Mouse (Mus musculus): ENCODE measurements at regions not wholly inside any gene's neighbourhood (a gene's known extent, or its start where the extent isn't known, plus 50 kb on each side); places are given as distances from the start of the nearest gene placed in this dataset.

DNA sequence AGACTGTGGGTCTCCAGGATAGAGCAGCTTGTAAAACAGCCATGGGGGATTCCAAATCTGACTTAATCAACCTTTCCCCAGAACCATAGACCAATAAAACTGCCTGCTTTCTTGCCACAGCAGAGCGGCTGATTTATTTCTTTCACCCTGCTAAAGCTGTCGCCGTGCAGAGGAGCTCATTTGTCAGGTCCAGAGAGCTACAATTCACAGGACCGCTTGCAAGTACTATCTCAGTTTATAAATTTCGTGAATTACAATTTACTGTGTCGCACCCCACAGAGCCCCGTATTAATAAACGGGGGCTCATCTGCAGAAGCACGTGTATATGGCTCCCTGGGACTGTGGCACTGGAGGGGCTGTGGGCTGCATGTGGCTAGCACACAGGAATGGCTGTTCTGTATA, 185.4 kb upstream of the Bmper start:
- 80% methylated on average over 9 of the region's 9 CpGs for WGBS
- H3K27me3 ChIP-seq (ENCODE audit: control insufficient read depth, insufficient read depth, low read length) = no peaks in the 10 kb centered on the region

DNA sequence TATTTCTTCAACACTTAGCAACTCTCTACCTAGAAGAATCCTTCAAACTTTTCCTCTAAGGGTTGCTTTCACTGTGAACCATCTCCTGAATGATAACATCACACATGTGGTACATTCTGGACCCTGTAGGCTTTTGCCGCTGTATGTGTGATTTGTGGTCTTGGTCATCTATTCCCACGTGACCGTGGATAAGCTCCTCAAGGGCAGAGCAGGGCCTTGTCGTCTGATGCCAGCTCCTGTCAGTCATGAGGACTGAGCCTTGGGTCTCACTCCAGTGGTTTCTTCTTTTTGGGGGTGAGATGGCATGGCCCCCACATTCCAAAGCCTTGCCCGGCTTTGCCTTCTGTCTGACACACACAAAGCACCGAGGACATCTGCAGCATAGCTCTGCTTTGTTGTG, 183.3 kb upstream of the Bmper start:
- H3K4me3 ChIP-seq (replicated peaks; ENCODE audit: insufficient read depth, low read depth, low read length) = no peak overlapping the region
- no peaks in the 10 kb centered on the region for H3K27me3 ChIP-seq (ENCODE audit: control insufficient read depth, insufficient read depth, low read length)
- H3K27ac ChIP-seq (ENCODE audit: insufficient read depth, low read length) = no peak overlapping the region
- DNase-seq = no peak
- H3K4me1 ChIP-seq (ENCODE audit: control insufficient read depth, insufficient read depth, low read length) = no peaks in the 10 kb centered on the region; the same call in 1 of the 2 replicates
- TF ChIP-seq CTCF (IDR thresholded peaks at IDR 0.05; ENCODE audit: borderline replicate concordance, insufficient read depth, low read depth, low read length) = no peak
- WGBS = 89% methylated on average over 6 of the region's 6 CpGs

More for the DNA sequence above, 185.4 kb upstream of the Bmper start:
- TF ChIP-seq POLR2A (IDR thresholded peaks at IDR 0.05; ENCODE audit: borderline replicate concordance, insufficient read depth, low read length) (no peak), CTCF (IDR thresholded peaks at IDR 0.05; ENCODE audit: borderline replicate concordance, insufficient read depth, low read depth, low read length) (no peak)
- Histone ChIP-seq H3K4me3 (replicated peaks; ENCODE audit: insufficient read depth, low read depth, low read length) (no peak overlapping the region), H3K27ac (ENCODE audit: insufficient read depth, low read length) (no peak overlapping the region), H3K4me1 (ENCODE audit: control insufficient read depth, insufficient read depth, low read length) (no peaks in the 10 kb centered on the region; the same call in 1 of the 2 replicates)
- no peak for DNase-seq

DNA sequence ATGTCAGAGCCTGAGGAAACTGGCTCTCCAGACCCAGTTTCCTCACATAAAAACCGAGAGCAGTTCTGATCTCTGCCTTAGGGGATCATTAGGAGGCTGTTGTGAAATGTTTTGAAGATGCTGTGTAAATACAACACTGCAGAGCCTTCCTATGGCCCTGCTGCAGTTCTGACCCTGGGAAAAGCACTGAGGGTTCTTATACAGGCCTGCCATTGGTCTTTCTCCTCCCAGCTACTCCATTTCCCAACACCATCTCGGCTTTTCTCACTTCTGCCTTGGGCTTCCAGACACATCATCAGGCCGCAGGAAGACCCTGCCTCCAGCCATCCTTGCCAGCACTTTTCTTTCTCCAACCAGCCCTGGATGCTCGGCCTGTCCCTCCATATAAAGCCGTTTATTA, 181.9 kb upstream of the Bmper start:
- Histone ChIP-seq H3K4me1 (ENCODE audit: control insufficient read depth, insufficient read depth, low read length) (0 out of 2 replicates have a peak, but pooled peaks cover 2% of the 10 kb centered on the region), H3K27me3 (ENCODE audit: control insufficient read depth, insufficient read depth, low read length) (no peaks in the 10 kb centered on the region), H3K4me3 (replicated peaks; ENCODE audit: insufficient read depth, low read depth, low read length) (no peak overlapping the region), H3K27ac (ENCODE audit: insufficient read depth, low read length) (no peak overlapping the region)
- no peak for DNase-seq
- no peak for TF ChIP-seq POLR2A (IDR thresholded peaks at IDR 0.05; ENCODE audit: borderline replicate concordance, insufficient read depth, low read length)
- 87% methylated on average over 5 of the region's 5 CpGs for WGBS

DNA sequence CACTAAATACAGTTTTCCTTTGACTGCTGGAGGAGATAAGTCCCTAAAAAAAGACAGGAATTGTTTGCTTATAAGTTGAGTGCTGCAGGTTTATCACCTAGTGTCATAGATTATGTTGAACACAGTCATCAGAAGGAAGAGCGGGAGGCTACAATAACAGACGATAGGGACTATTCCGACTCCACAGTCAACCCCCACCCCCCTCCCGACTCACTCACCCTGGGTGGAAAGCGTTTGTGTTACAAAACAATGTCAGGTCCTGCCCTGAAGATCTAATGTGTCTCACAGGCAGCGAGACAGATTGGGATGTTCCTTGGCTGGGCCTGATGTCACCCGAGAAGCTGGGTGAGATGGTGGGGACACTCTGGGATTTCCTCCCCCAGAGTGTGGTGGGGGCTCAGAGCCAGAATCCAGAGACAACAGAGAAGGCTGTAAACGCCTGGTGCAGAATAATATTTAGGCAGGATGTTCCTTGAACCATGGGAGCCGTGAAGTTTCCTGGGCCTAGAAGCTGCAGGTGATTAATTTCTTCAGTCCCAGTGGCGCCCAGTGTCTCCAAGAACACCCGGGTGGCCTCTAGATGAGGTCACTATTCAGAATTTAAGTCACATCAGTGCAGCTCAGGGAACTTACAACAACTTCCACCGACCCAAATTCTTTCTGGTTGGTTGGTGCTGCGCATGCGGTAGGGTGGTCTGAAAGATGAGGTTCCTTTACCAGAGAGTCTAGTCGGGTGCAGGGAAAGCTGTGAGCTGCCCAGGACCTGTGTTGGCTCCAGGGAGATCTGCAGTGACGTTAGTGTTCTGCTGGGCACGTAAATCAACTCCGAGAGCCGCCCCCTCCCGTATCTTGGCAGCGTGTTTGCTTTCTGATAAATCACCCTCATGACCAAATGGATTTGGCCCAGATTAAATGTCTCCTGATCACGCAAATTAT, 181.1 kb upstream of the Bmper start:
- H3K4me3 ChIP-seq (replicated peaks; ENCODE audit: insufficient read depth, low read depth, low read length) = no peak overlapping the region
- 72% methylated on average over 22 of the region's 22 CpGs for WGBS
- H3K4me1 ChIP-seq (ENCODE audit: control insufficient read depth, insufficient read depth, low read length) = 0 out of 2 replicates have a peak, but pooled peaks cover 2% of the 10 kb centered on the region
- H3K27ac ChIP-seq (ENCODE audit: insufficient read depth, low read length) = no peak overlapping the region
- TF ChIP-seq POLR2A (IDR thresholded peaks at IDR 0.05; ENCODE audit: borderline replicate concordance, insufficient read depth, low read length) (no peak), CTCF (IDR thresholded peaks at IDR 0.05; ENCODE audit: borderline replicate concordance, insufficient read depth, low read depth, low read length) (no peak)
- DNase-seq = no peak
- no peaks in the 10 kb centered on the region for H3K27me3 ChIP-seq (ENCODE audit: control insufficient read depth, insufficient read depth, low read length)

DNA sequence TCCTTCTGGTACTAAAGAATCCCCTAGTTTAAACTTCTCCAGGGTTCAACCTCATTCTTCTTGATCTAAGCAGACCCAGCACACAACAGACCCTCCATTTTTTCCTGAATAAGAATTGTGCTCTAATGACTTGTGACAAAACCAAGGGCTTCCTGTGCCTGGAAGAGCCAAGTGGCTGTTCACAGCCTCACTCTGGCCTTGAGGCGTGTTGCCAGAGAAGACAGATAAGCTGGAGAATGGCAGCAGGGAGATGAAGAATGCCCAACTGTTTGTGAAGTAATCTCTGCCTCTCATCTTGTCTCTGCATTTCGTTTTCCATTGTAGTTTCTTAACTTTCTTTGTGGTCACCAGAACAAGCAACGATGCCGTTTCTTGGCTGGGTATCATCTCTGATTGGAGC, 179.9 kb upstream of the Bmper start:
- DNase-seq = no peak
- TF ChIP-seq POLR2A (IDR thresholded peaks at IDR 0.05; ENCODE audit: borderline replicate concordance, insufficient read depth, low read length) (no peak), CTCF (IDR thresholded peaks at IDR 0.05; ENCODE audit: borderline replicate concordance, insufficient read depth, low read depth, low read length) (no peak)
- H3K4me3 ChIP-seq (replicated peaks; ENCODE audit: insufficient read depth, low read depth, low read length) = no peak overlapping the region
- no peaks in the 10 kb centered on the region for H3K27me3 ChIP-seq (ENCODE audit: control insufficient read depth, insufficient read depth, low read length)
- WGBS = 82% methylated on average over 4 of the region's 4 CpGs
- H3K27ac ChIP-seq (ENCODE audit: insufficient read depth, low read length) = no peak overlapping the region
- H3K4me1 ChIP-seq (ENCODE audit: control insufficient read depth, insufficient read depth, low read length) = 0 out of 2 replicates have a peak, but pooled peaks cover 2% of the 10 kb centered on the region

DNA sequence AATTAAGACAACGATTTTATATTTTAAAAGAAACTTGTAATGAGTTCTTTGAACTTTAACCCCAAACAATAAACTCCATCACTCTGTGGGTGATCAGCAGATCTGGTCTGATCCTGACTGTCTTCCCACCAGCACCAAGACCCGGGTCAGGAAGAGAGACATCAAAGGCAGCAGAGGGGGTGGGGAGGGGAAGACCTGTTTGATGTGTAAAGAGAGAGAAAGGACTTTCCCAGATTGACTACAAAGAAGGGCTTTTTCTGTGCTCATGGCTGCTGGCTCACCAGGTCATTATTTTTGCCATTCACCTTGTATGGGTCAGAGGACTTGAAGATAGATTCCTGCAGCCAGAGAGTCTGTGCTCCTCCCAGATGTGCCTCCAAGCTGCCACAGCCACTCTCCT, 177.4 kb upstream of the Bmper start:
- H3K27ac ChIP-seq (ENCODE audit: insufficient read depth, low read length) = no peak overlapping the region
- DNase-seq = no peak
- TF ChIP-seq CTCF (IDR thresholded peaks at IDR 0.05; ENCODE audit: borderline replicate concordance, insufficient read depth, low read depth, low read length) (no peak), POLR2A (IDR thresholded peaks at IDR 0.05; ENCODE audit: borderline replicate concordance, insufficient read depth, low read length) (no peak)
- H3K4me3 ChIP-seq (replicated peaks; ENCODE audit: insufficient read depth, low read depth, low read length) = no peak overlapping the region
- 62% methylated on average over 2 of the region's 2 CpGs for WGBS
- peaks cover 4% of the 10 kb centered on the region; the same call in 1 of the 2 replicates for H3K4me1 ChIP-seq (ENCODE audit: control insufficient read depth, insufficient read depth, low read length)
- H3K27me3 ChIP-seq (ENCODE audit: control insufficient read depth, insufficient read depth, low read length) = no peaks in the 10 kb centered on the region

DNA sequence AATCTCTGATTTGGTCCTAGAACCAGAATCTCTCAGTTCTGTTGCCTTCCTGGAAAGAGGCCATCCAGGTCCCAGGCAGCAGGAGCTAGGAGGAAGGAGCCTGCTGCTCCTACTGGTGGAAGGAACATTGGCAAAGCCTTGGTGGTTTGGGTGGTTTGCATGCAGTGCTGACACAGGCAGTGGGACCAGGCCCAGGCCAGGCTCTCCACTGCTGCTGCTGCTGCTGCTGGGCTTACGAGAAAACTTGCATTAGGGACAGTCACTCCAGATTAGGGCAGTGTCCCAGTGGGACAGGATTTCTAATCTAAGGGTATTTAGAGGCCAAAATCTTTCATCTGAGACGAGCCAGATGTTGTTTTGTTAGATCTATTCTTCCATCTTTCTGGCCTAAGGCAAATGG, 172.1 kb upstream of the Bmper start:
- WGBS = 71% methylated on average over 2 of the region's 2 CpGs

DNA sequence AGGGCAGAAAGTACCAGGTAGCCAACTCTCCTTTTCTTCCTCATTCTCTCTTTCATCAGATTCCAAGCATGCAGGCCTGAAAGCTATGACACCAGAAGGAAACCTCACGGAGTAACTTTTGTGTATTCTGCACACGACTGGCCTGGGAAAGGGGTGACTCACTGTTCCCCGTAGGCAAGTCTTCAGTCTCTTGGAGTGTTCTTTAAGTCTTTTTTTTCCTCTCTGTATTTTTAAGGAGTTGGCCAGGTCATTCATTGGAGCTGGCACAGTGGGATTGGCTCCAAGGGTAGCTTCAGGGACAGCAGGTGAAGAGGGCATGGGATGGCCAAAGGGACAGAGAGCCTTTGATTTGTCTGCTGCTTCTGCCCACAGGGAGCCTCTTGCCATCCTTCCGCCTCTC, 163.3 kb upstream of the Bmper start:
- Histone ChIP-seq H3K27me3 (ENCODE audit: control insufficient read depth, insufficient read depth, low read length) (no peaks in the 10 kb centered on the region; the same call in 1 of the 2 replicates), H3K27ac (ENCODE audit: insufficient read depth, low read length) (no peak overlapping the region), H3K4me1 (ENCODE audit: control insufficient read depth, insufficient read depth, low read length) (0 out of 2 replicates have a peak, but pooled peaks cover 2% of the 10 kb centered on the region), H3K4me3 (replicated peaks; ENCODE audit: insufficient read depth, low read depth, low read length) (no peak overlapping the region)
- WGBS = 81% methylated on average over 4 of the region's 4 CpGs
- DNase-seq = no peak
- TF ChIP-seq CTCF (IDR thresholded peaks at IDR 0.05; ENCODE audit: borderline replicate concordance, insufficient read depth, low read depth, low read length) (no peak), POLR2A (IDR thresholded peaks at IDR 0.05; ENCODE audit: borderline replicate concordance, insufficient read depth, low read length) (no peak)

More for the DNA sequence above, 172.1 kb upstream of the Bmper start:
- H3K27me3 ChIP-seq (ENCODE audit: control insufficient read depth, insufficient read depth, low read length) = no peaks in the 10 kb centered on the region
- no peak for TF ChIP-seq CTCF (IDR thresholded peaks at IDR 0.05; ENCODE audit: borderline replicate concordance, insufficient read depth, low read depth, low read length)
- no peak for TF ChIP-seq POLR2A (IDR thresholded peaks at IDR 0.05; ENCODE audit: borderline replicate concordance, insufficient read depth, low read length)
- no peak overlapping the region for H3K4me3 ChIP-seq (replicated peaks; ENCODE audit: insufficient read depth, low read depth, low read length)
- H3K4me1 ChIP-seq (ENCODE audit: control insufficient read depth, insufficient read depth, low read length) = peaks cover 3% of the 10 kb centered on the region; the same call in 1 of the 2 replicates
- DNase-seq = no peak
- H3K27ac ChIP-seq (ENCODE audit: insufficient read depth, low read length) = no peak overlapping the region
